Comparison of ENCODE assay signal across 8 mouse cellular contexts in genomic region chr1:167660521-167661101, GRCm38 (mm10). TPM values are rescaled to one million over a fixed set of nuclear protein-coding genes. Genes with fewer than 3 reads are reported as not detected.
A peak's percentile ranks its signal among the peaks of the same experiment; 100 is the strongest.
DNase-seq lines count a peak whose midpoint lies in the region; ATAC-seq and TF ChIP-seq lines count a peak whose summit lies in the region.
"Had no signal": no experiment of that assay in that cellular context is flagged by ENCODE, and none has a peak within 500 bp of the region (broad histone marks: within the 10 kb centered on the region; RNA-seq: fewer than 3 reads in every experiment).

No protein-coding gene starts in this region.

- H3K27ac ChIP-seq in embryonic facial prominence, embryonic 10.5 days (replicated peaks) = no peak overlapping the region
- H3K27ac ChIP-seq in heart, adult 2 months = no peak overlapping the region
- no peak overlapping the region for H3K27ac ChIP-seq in limb, embryonic 12.5 days
- H3K27ac ChIP-seq in neural tube, embryonic 15.5 days (replicated peaks) = peak overlapping the region; percentile 1; the same call in 1 of the 2 replicates

- TF ChIP-seq POLR2A in heart, adult 2 months (IDR thresholded peaks at IDR 0.05; ENCODE audit: insufficient read depth, low read depth, low read length) = no peak

- peak overlapping the region; percentile 49 for H3K4me3 ChIP-seq in embryonic facial prominence, embryonic 10.5 days
- H3K4me3 ChIP-seq in heart, adult 2 months = no peak overlapping the region
- H3K4me3 ChIP-seq in limb, embryonic 12.5 days (replicated peaks) = peak overlapping the region; percentile 31
- H3K4me3 ChIP-seq in neural tube, embryonic 15.5 days (replicated peaks) = peak overlapping the region; percentile 34

- no peaks in the 10 kb centered on the region for H3K36me3 ChIP-seq in embryonic facial prominence, embryonic 10.5 days (replicated peaks)
- H3K36me3 ChIP-seq in heart, adult 2 months (ENCODE audit: control insufficient read depth, insufficient read depth, low read length) = no peaks in the 10 kb centered on the region
- H3K36me3 ChIP-seq in limb, embryonic 12.5 days = no peaks in the 10 kb centered on the region
- no peaks in the 10 kb centered on the region for H3K36me3 ChIP-seq in neural tube, embryonic 15.5 days

- peak; percentile 84 for DNase-seq in adrenal gland, postnatal 36 days
- DNase-seq in embryonic facial prominence, embryonic 10.5 days (ENCODE audit: low spot score) = peak; percentile 52
- peak; percentile 60 to 71 for DNase-seq in heart, adult 2 months
- DNase-seq in kidney, adult 11 months = peak; percentile 28
- no peak for DNase-seq in c-Kit-positive CD71-positive TER-119-positive erythroid progenitor cells, embryonic 14.5 days (ENCODE audit: low spot score)

- TF ChIP-seq CTCF in heart, adult 2 months (IDR thresholded peaks at IDR 0.05) = no peak

- H3K9me3 ChIP-seq in embryonic facial prominence, embryonic 10.5 days = no peaks in the 10 kb centered on the region
- H3K9me3 ChIP-seq in limb, embryonic 12.5 days = no peaks in the 10 kb centered on the region
- no peaks in the 10 kb centered on the region for H3K9me3 ChIP-seq in neural tube, embryonic 15.5 days (replicated peaks)

- H3K4me1 ChIP-seq in embryonic facial prominence, embryonic 10.5 days = peaks cover 26% of the 10 kb centered on the region
- H3K4me1 ChIP-seq in heart, adult 2 months (ENCODE audit: control insufficient read depth, insufficient read depth, low read length) = no peaks in the 10 kb centered on the region
- peaks cover 21% of the 10 kb centered on the region for H3K4me1 ChIP-seq in limb, embryonic 12.5 days (replicated peaks)
- H3K4me1 ChIP-seq in neural tube, embryonic 15.5 days = peaks cover 15% of the 10 kb centered on the region

- intact Hi-C loops in heart, adult 2 months (cut with DNase I) = no loop called here

- no peak overlapping the region for H3K9ac ChIP-seq in heart, adult 2 months (ENCODE audit: low read depth, low read length)
- H3K9ac ChIP-seq in limb, embryonic 12.5 days (replicated peaks) = 0 out of 2 replicates have a peak overlapping the region, but pooled peaks have one; percentile 18
- H3K9ac ChIP-seq in neural tube, embryonic 15.5 days (replicated peaks) = no peak overlapping the region

- no peaks in the 10 kb centered on the region for H3K79me2 ChIP-seq in heart, adult 2 months (replicated peaks; ENCODE audit: control insufficient read depth, insufficient read depth, low read length)

- TF ChIP-seq EP300 in heart, adult 2 months (IDR thresholded peaks at IDR 0.05; ENCODE audit: insufficient read depth, low read depth, low read length) = no peak

- ATAC-seq in limb, embryonic 12.5 days (ENCODE audit: insufficient number of reproducible peaks, insufficient read depth, low FRiP score, low TSS enrichment, low read depth) = peak; percentile 38; the same call in 1 of the 2 replicates
- peak; percentile 89 for ATAC-seq in neural tube, embryonic 15.5 days (ENCODE audit: low FRiP score)

- under 1% methylated on average over 21 of the region's 21 CpGs for WGBS in embryonic facial prominence, embryonic 10.5 days
- WGBS in heart, adult 2 months = 2% methylated on average over 21 of the region's 21 CpGs
- 1% methylated on average over 21 of the region's 21 CpGs for WGBS in limb, embryonic 12.5 days
- WGBS in neural tube, embryonic 15.5 days = under 1% methylated on average over 21 of the region's 21 CpGs

- peak overlapping the region; percentile 56 for H3K4me2 ChIP-seq in limb, embryonic 12.5 days
- H3K4me2 ChIP-seq in neural tube, embryonic 15.5 days = peak overlapping the region; percentile 69

- peaks cover 83% of the 10 kb centered on the region for H3K27me3 ChIP-seq in embryonic facial prominence, embryonic 10.5 days (replicated peaks; ENCODE audit: low read depth, poor library complexity, severe bottlenecking)
- H3K27me3 ChIP-seq in heart, adult 2 months (ENCODE audit: control insufficient read depth, insufficient read depth, low read length) = peaks cover 5% of the 10 kb centered on the region
- peaks cover 82% of the 10 kb centered on the region for H3K27me3 ChIP-seq in limb, embryonic 12.5 days
- H3K27me3 ChIP-seq in neural tube, embryonic 15.5 days (replicated peaks) = peaks cover 43% of the 10 kb centered on the region

RNA-seq across cellular contexts. Expression of gene Lmx1a, which starts 28.4 kb away (rescaled TPM):
- total RNA-seq in adrenal gland, postnatal 36 days (2021) = under 1 TPM in 1 of 2 experiments, not detected in 1; 0.13 TPM
- 2.6 and 4.9 TPM in 2 replicates for polyA plus RNA-seq in embryonic facial prominence, embryonic 10.5 days (2016; fragmentation: Nextera tagmentation; extraction: Ambion mirVana)
- not detected for total RNA-seq in heart, adult 2 months (2021)
- polyA plus RNA-seq in heart, adult 2 months (2012; rRNA removed) = 0.02 TPM in 1 of 2 replicates, not detected in the other
- polyA plus RNA-seq in limb, embryonic 12.5 days (2016; fragmentation: Nextera tagmentation; extraction: Ambion mirVana) = 0.84 and 0.88 TPM in 2 replicates
- polyA plus RNA-seq in neural tube, embryonic 15.5 days (2015; fragmentation: Nextera tagmentation; extraction: Ambion mirVana) = 0.43 and 0.68 TPM in 2 replicates
- polyA plus RNA-seq: spleen, adult 2 months had no signal
